ENCODE assay signal across 11 mouse cellular contexts in genomic region chr10:87351400-87352172, GRCm38 (mm10).
A peak's percentile ranks its signal among the peaks of the same experiment; 100 is the strongest.
DNase-seq lines count a peak whose midpoint lies in the region; ATAC-seq and TF ChIP-seq lines count a peak whose summit lies in the region.
"Had no signal": no experiment of that assay in that cellular context is flagged by ENCODE, and none has a peak within 500 bp of the region (broad histone marks: within the 10 kb centered on the region; RNA-seq: fewer than 3 reads in every experiment).

No protein-coding gene starts in this region.

- peaks cover 3% of the 10 kb centered on the region; the same call in 1 of the 2 replicates for H3K4me1 ChIP-seq in hindbrain, embryonic 11.5 days (replicated peaks; ENCODE audit: control insufficient read depth, insufficient read depth, low read length)
- H3K4me1 ChIP-seq in intestine, postnatal 0 days (replicated peaks; ENCODE audit: control insufficient read depth, insufficient read depth, low read length): no peaks in the 10 kb centered on the region
- no peaks in the 10 kb centered on the region for H3K4me1 ChIP-seq in intestine, embryonic 15.5 days (replicated peaks)
- H3K4me1 ChIP-seq: lung, embryonic 15.5 days had no signal

- no peak overlapping the region for H3K4me3 ChIP-seq in hindbrain, embryonic 11.5 days (ENCODE audit: low read depth, low read length)
- no peak overlapping the region for H3K4me3 ChIP-seq in intestine, postnatal 0 days (ENCODE audit: low read depth, low read length)
- H3K4me3 ChIP-seq in intestine, embryonic 15.5 days (replicated peaks): no peak overlapping the region
- H3K4me3 ChIP-seq: lung, embryonic 15.5 days had no signal

- no peaks in the 10 kb centered on the region for H3K36me3 ChIP-seq in hindbrain, embryonic 11.5 days (ENCODE audit: control insufficient read depth, insufficient read depth, low read length)
- H3K36me3 ChIP-seq in intestine, postnatal 0 days (ENCODE audit: control insufficient read depth, insufficient read depth): no peaks in the 10 kb centered on the region
- H3K36me3 ChIP-seq in intestine, embryonic 15.5 days: no peaks in the 10 kb centered on the region
- H3K36me3 ChIP-seq: lung, embryonic 15.5 days had no signal

- ATAC-seq in frontal cortex, adult (ENCODE audit: low TSS enrichment): no peak
- peak; percentile 93 for ATAC-seq in hindbrain, embryonic 11.5 days (ENCODE audit: low FRiP score)
- no peak for ATAC-seq in intestine, postnatal 0 days
- ATAC-seq in intestine, embryonic 15.5 days: no peak

- peak overlapping the region; percentile 28 for H3K4me2 ChIP-seq in hindbrain, embryonic 11.5 days (replicated peaks; ENCODE audit: low read depth, low read length)
- H3K4me2 ChIP-seq in intestine, postnatal 0 days (replicated peaks; ENCODE audit: low read depth): no peak overlapping the region
- no peak overlapping the region for H3K4me2 ChIP-seq in intestine, embryonic 15.5 days (replicated peaks)
- H3K4me2 ChIP-seq: lung, embryonic 15.5 days had no signal

- no peaks in the 10 kb centered on the region for H3K27me3 ChIP-seq in hindbrain, embryonic 11.5 days (ENCODE audit: control insufficient read depth, insufficient read depth, low read length)
- no peaks in the 10 kb centered on the region for H3K27me3 ChIP-seq in intestine, postnatal 0 days (replicated peaks; ENCODE audit: control insufficient read depth, insufficient read depth, low read length)
- H3K27me3 ChIP-seq in intestine, embryonic 15.5 days (replicated peaks): no peaks in the 10 kb centered on the region
- H3K27me3 ChIP-seq: lung, embryonic 15.5 days had no signal

- peak overlapping the region; percentile 77 for H3K27ac ChIP-seq in hindbrain, embryonic 11.5 days (ENCODE audit: low read depth, low read length)
- no peak overlapping the region for H3K27ac ChIP-seq in intestine, postnatal 0 days (ENCODE audit: low read depth, low read length)
- no peak overlapping the region for H3K27ac ChIP-seq in intestine, embryonic 15.5 days
- H3K27ac ChIP-seq: lung, embryonic 15.5 days had no signal

- DNase-seq in frontal cortex, postnatal 36 days (ENCODE audit: low spot score in 2 of 2): peak; percentile 3 to 6
- DNase-seq in hindbrain, embryonic 11.5 days (ENCODE audit: low spot score): peak; percentile 60
- DNase-seq in layer of hippocampus, postnatal 36 days: peak; percentile 30 to 44
- DNase-seq in retina, embryonic 14.5 days (ENCODE audit: low spot score): peak; percentile 33
- no peak for DNase-seq in urinary bladder, postnatal 10 days (ENCODE audit: low spot score)
- DNase-seq: adrenal gland, postnatal 25 days; gastrocnemius, postnatal 14 days had no signal

- TF ChIP-seq CTCF in intestine, postnatal 0 days (IDR thresholded peaks at IDR 0.05; ENCODE audit: low read depth): no peak

- WGBS in hindbrain, embryonic 11.5 days: 32% methylated on average over 19 of the region's 19 CpGs
- WGBS in intestine, postnatal 0 days: 66% methylated on average over 19 of the region's 19 CpGs
- WGBS in intestine, embryonic 15.5 days: 62% methylated on average over 19 of the region's 19 CpGs

- H3K9ac ChIP-seq in hindbrain, embryonic 11.5 days (ENCODE audit: low read depth, low read length): peak overlapping the region; percentile 31; the same call in 1 of the 2 replicates
- no peak overlapping the region for H3K9ac ChIP-seq in intestine, postnatal 0 days (ENCODE audit: low read depth, low read length)
- H3K9ac ChIP-seq in intestine, embryonic 15.5 days: no peak overlapping the region
- H3K9ac ChIP-seq: lung, embryonic 15.5 days had no signal

- no peaks in the 10 kb centered on the region for H3K9me3 ChIP-seq in hindbrain, embryonic 11.5 days (ENCODE audit: control insufficient read depth, low read length)
- no peaks in the 10 kb centered on the region for H3K9me3 ChIP-seq in intestine, postnatal 0 days (ENCODE audit: control insufficient read depth)
- H3K9me3 ChIP-seq in intestine, embryonic 15.5 days: no peaks in the 10 kb centered on the region
- H3K9me3 ChIP-seq: lung, embryonic 15.5 days had no signal
